Mouse (Mus musculus) forebrain, embryonic 14.5 days (tissue): ENCODE data around the gene Clec4d. TPM values are rescaled to one million over a fixed set of nuclear protein-coding genes. Genes with fewer than 3 reads are reported as not detected.
"Not testable (repeated sequence)": the region's sequence is repeated elsewhere in the genome, so short reads cannot be mapped to it uniquely, and the experiment has no call there.

ENCODE experiments used
- ATAC-seq: fragments of 200-750 bp; cut with Nextera tagmentation; 2 replicates; pipeline ENCODE4 v1.8.0; 2017; ENCODE audit warnings: mild to moderate bottlenecking, moderate library complexity
- DNase-seq: peaks from one replicate; pipeline ENCODE4 v3.0.0-alpha.2; 2015; ENCODE audit warnings: low spot score
- H3K27ac ChIP-seq: fragments of 300-500 bp; sonication (generic); 2 replicates; pipeline ENCODE4 v1.5.1; 2014; ENCODE audit warnings: low read depth, mild to moderate bottlenecking, control low read depth, low read length, moderate library complexity
- H3K27me3 ChIP-seq: fragments of 300-500 bp; sonication (generic); replicated peaks from 2 replicates; pipeline ENCODE4 v1.6.1; 2014; ENCODE audit warnings: low read length, control low read depth, mixed read lengths; ENCODE audit not compliant: control insufficient read depth, insufficient read depth
- H3K36me3 ChIP-seq: fragments of 300-500 bp; sonication (generic); 2 replicates; pipeline ENCODE4 v1.6.1; 2014; ENCODE audit warnings: low read length, control low read depth; ENCODE audit not compliant: control insufficient read depth, insufficient read depth
- H3K4me1 ChIP-seq: fragments of 300-500 bp; sonication (generic); 2 replicates; pipeline ENCODE4 v1.6.1; 2014; ENCODE audit warnings: antibody characterized with exemption, low read length, control low read depth; ENCODE audit not compliant: control insufficient read depth, insufficient read depth
- H3K4me2 ChIP-seq: fragments of 300-500 bp; sonication (generic); 2 replicates; pipeline ENCODE4 v1.6.1; 2014; ENCODE audit warnings: mild to moderate bottlenecking, control low read depth, low read length
- H3K4me3 ChIP-seq: fragments of 300-500 bp; sonication (generic); 2 replicates; pipeline ENCODE4 v1.5.1; 2014; ENCODE audit warnings: low read depth, low read length, control low read depth
- H3K9ac ChIP-seq: fragments of 300-500 bp; sonication (generic); 2 replicates; pipeline ENCODE4 v1.6.1; 2014; ENCODE audit warnings: mild to moderate bottlenecking, low read length, control low read depth, moderate library complexity
- H3K9me3 ChIP-seq: fragments of 300-500 bp; sonication (generic); replicated peaks from 2 replicates; pipeline ENCODE4 v1.6.1; 2016; ENCODE audit warnings: low read length, control low read depth, mixed read lengths; ENCODE audit not compliant: control insufficient read depth
- WGBS: fragments of 180-500 bp; shearing (Covaris S2); extraction: QIAGEN DNeasy Blood & Tissue Kit; methylation state at CpG from one replicate; pipeline ENCODE4 v1.1.7; 2014; 5-methylcytosine and 5-hydroxymethylcytosine counted together
- polyA plus RNA-seq: library from polyadenylated mRNA; unstranded; fragments of >200 nt; fragmentation: Nextera tagmentation; extraction: Ambion mirVana; gene quantifications from 2 replicates; pipeline ENCODE4 v1.2.1, GENCODE M21; 2014

Clec4d gene
- not detected in 2 replicates for polyA plus RNA-seq

DNA sequence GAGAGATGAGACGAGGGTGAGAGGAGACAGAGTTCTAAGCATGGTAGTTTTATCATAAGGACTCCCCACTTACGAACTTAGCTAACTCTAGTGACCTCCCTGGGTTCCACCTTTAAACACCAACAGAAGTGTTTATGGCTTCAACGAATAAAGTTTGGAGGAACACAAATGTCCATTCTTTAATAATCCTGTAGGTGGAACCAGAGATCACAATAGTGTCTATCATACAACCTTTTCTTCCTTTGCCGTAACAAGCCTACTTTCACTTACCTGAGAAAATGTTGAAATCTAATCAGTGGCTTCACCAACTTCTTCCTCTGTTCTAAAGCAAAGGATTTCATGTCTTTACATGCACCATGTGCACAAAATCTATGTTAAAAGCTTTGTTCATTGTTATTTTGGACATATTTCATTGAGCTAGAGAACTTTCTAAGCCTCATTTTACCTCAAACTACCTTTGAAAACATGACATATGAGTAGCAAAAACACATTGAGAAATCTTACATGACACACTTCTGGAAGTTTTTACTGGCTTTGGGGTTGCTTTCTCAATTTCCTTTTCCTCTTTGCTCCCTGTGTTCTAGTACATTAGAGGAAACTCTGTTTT lies at the start of gene Clec4d:
Gene Clec4d, plus strand, starts transcription at position 557 of the 607 bp plus-strand sequence.
- H3K9ac ChIP-seq: no peak within 1 kb of the TSS
- 74% methylated on average over 4 of the region's 4 CpGs for WGBS
- H3K4me2 ChIP-seq: no peak within 1 kb of the TSS
- no peaks in the 10 kb centered on the region for H3K36me3 ChIP-seq
- H3K9me3 ChIP-seq: no peaks in the 10 kb centered on the region
- no peaks in the 10 kb centered on the region for H3K4me1 ChIP-seq
- no peak within 1 kb of the TSS for H3K27ac ChIP-seq
- no peak for DNase-seq
- no peak within 1 kb of the TSS for H3K4me3 ChIP-seq
- H3K27me3 ChIP-seq: no peaks in the 10 kb centered on the region
- ATAC-seq: no peak

DNA sequence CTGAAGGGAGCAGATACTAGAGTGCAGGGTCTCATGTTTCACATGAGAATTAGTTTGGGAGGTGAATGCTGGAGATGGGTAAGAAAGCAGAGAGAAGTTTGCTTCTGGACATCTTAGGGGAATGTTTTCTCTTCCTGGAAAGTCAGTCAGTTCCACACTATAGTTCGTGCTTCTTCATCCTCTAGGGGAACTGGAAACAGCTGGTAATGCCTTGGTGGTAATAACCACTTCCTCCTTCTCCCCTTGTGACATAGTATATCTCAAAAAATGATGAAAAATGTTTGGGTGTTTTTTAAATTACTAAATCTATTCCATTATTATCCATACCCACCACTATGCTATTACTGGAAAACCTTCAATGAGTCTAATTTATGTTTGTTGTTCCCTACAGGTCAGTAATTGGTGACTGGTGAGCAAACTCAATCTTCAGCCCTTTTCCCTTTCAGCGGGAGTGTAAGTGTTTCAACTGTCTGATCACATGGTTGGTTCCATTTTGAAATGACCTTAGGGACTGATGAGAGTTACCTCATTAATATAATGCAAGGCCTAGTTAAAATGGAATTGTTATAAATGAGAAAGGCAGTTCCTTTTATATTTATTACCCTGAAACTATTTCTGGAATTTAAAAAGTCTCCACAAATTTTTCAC lies 34.3 kb upstream of the Clec4d start:
- ATAC-seq: no peak
- H3K4me1 ChIP-seq: no peaks in the 10 kb centered on the region
- H3K4me3 ChIP-seq: no peak overlapping the region
- no peak overlapping the region for H3K27ac ChIP-seq
- no peak overlapping the region for H3K9ac ChIP-seq
- no peaks in the 10 kb centered on the region for H3K36me3 ChIP-seq
- H3K4me2 ChIP-seq: no peak overlapping the region
- H3K9me3 ChIP-seq: no peaks in the 10 kb centered on the region
- H3K27me3 ChIP-seq: no peaks in the 10 kb centered on the region
- WGBS: 75% methylated on average over 2 of the region's 2 CpGs
- no peak for DNase-seq

DNA sequence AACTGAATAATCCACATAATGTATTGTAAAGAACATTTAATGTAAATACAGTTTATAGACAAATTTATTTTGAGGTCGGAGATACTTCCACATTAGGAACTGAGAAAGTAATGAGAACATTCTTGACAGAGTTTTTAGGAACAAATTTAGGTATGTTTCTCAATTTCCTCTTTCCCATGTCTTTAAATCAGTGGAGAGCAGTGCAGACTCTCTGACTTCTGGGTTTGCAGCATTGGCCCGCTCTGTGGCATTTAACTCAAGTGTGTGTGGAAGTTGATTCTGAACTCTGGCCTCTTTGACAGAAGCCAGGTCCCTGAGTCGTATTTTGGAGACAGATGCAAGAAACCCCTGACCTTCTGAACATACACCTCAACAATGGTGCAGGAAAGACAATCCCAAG lies 32.3 kb upstream of the Clec4d start, which contains the start of gene Clec4n:
Gene Clec4n, plus strand, starts transcription at position 200 of the 400 bp plus-strand sequence.
- Histone ChIP-seq H3K4me1 (no peaks in the 10 kb centered on the region), H3K27me3 (no peaks in the 10 kb centered on the region), H3K9ac (no peak within 1 kb of the TSS), H3K4me2 (no peak within 1 kb of the TSS), H3K36me3 (no peaks in the 10 kb centered on the region), H3K4me3 (no peak within 1 kb of the TSS), H3K9me3 (0 out of 2 replicates have a peak, but pooled peaks cover 3% of the 10 kb centered on the region), H3K27ac (no peak within 1 kb of the TSS)
- 76% methylated on average over 3 of the region's 3 CpGs for whole genome bisulfite sequencing
- DNase-seq (no peak), ATAC-seq (no peak)

DNA sequence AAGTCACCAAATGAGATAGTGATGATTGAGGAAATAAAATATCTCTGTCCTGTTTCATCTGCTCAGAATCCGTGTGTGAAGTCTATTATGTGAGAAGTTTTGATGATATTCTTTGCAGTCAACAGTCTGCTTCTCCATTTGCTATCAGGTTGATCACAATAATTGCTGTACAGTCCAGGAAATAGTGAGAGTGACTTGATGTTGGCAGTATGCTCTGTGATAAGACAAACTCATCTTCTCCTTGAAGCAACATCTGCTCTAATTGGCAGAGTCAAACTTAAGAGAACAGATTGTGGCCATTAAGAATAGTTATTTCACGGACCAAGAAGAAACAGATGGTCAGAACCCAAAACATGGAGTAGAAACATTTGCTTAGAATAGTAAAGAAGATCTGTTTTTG lies 30.8 kb upstream of the Clec4d start:
- Histone ChIP-seq H3K4me1 (no peaks in the 10 kb centered on the region), H3K4me2 (no peak overlapping the region), H3K9ac (no peak overlapping the region), H3K27me3 (no peaks in the 10 kb centered on the region), H3K9me3 (0 out of 2 replicates have a peak, but pooled peaks cover 3% of the 10 kb centered on the region), H3K36me3 (no peaks in the 10 kb centered on the region), H3K4me3 (no peak overlapping the region), H3K27ac (no peak overlapping the region)
- no peak for DNase-seq
- ATAC-seq: no peak
- WGBS: 67% methylated on average over 2 of the region's 2 CpGs

DNA sequence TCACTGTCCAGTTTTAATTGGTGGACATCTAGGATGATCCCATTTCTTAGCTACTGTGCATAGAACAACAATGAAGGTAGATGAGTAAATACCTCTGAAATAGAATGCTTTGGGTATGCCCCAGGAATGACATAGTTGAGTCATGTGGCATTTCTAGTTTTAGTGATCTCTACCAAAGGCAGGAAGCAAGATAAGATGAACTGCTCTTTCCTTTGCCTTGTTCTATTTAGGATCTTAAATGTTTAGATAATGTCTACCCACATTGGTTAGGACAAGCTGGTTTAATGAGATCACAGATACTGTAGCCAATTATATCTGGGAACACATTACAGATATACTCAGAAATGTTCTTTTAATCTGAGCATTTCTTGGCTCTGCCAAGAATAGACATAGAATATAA lies 24.3 kb upstream of the Clec4d start:
- H3K4me2 ChIP-seq: no peak overlapping the region

DNA sequence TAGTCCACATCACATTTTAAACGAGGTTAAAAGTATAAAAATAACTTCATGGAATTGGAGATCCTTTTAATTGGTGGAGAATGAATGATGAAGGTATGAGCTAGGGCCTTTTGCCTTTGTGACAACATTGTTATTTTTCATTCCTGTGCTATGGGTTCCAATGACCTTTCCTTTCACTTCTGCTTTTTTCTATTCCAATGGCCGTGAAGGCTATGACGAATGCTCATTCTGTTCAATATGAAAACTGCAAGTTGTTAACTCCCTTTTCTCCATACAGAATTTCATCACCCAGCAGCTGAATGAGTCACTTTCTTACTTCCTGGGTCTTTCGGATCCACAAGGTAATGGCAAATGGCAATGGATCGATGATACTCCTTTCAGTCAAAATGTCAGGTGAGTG lies 17.7 kb upstream of the Clec4d start:
- Histone ChIP-seq H3K27ac (no peak overlapping the region), H3K4me3 (no peak overlapping the region), H3K36me3 (no peaks in the 10 kb centered on the region), H3K4me1 (no peaks in the 10 kb centered on the region), H3K27me3 (no peaks in the 10 kb centered on the region), H3K9me3 (no peaks in the 10 kb centered on the region), H3K9ac (no peak overlapping the region), H3K4me2 (no peak overlapping the region)
- no peak for ATAC-seq
- DNase-seq: no peak
- WGBS: 90% methylated on average over 5 of the region's 5 CpGs

More for the DNA sequence above, 24.3 kb upstream of the Clec4d start:
- Histone ChIP-seq H3K4me1 (no peaks in the 10 kb centered on the region), H3K9me3 (0 out of 2 replicates have a peak, but pooled peaks cover 3% of the 10 kb centered on the region), H3K9ac (no peak overlapping the region), H3K36me3 (no peaks in the 10 kb centered on the region), H3K27ac (no peak overlapping the region), H3K27me3 (no peaks in the 10 kb centered on the region), H3K4me3 (no peak overlapping the region)
- DNase-seq (no peak), ATAC-seq (no peak)

DNA sequence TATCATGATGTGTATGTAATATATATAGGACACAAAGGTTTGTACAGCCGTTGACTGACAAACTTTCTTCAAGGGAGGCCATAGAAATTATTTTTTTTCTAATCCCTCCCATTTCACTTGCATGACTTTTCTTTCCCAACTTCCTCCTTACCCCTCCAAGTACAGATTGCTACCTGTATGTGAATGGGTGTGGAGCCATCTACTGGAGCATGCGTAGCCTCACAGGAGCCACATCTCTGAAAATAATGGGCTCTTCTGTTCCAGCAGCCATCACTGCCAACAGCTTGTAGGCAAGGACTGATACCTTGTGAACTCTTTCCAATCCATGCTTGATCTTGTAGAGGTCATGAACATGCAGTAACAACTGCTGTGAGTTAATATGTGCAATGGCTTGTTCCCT lies 13.0 kb upstream of the Clec4d start:
- H3K27me3 ChIP-seq, ATAC-seq, H3K27ac ChIP-seq, H3K9ac ChIP-seq, H3K4me1 ChIP-seq, DNase-seq, H3K9me3 ChIP-seq, H3K36me3 ChIP-seq, H3K4me3 ChIP-seq, H3K4me2 ChIP-seq: not testable (repeated sequence)
- WGBS: 86% methylated on average over 2 of the region's 2 CpGs

DNA sequence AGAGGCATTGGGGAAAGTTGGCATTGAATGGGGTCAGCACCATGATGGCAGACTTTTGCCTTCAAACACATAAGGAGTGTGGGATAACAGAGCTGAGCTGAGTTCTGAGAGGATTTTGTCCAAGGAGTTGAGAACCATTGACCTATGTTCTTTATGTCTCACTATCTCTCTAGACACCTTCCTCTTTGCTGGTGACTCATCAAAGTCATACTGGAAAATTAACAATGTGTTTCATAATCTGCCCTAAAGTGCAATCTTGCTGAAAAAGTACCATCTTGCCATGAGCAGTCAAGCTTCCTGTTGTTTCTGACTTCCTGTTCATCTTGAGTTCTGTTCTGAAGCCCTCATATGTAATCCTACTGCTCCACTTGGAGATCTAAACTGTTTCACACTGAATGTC lies 9.2 kb upstream of the Clec4d start:
- DNase-seq: no peak
- Histone ChIP-seq H3K9me3 (no peaks in the 10 kb centered on the region; the same call in 1 of the 2 replicates), H3K27me3 (no peaks in the 10 kb centered on the region), H3K4me2 (no peak overlapping the region), H3K27ac (no peak overlapping the region), H3K9ac (no peak overlapping the region), H3K36me3 (no peaks in the 10 kb centered on the region), H3K4me1 (no peaks in the 10 kb centered on the region), H3K4me3 (no peak overlapping the region)
- no peak for ATAC-seq

DNA sequence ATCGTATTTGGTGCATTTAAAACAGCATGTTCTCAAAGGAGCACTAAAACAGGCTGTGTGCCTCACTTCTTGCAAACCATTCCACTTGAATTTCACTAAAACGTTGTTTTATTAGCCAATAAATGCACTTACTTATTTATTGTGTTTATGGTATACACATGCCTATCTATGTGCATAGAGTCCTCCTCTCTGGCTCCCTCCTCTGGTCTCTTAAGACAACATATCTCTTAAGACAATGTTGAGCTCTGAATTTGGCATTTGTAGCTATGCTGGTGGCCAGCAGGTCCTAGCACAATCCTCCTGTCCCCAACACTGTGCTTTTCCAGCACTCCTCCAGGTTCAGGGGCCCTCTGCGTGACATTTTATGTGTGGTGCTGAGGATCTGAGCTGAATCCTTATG lies 3.0 kb upstream of the Clec4d start:
- no peak overlapping the region for H3K27ac ChIP-seq
- H3K36me3 ChIP-seq: no peaks in the 10 kb centered on the region
- H3K9me3 ChIP-seq: no peaks in the 10 kb centered on the region
- H3K4me3 ChIP-seq: no peak overlapping the region
- 78% methylated on average over 3 of the region's 3 CpGs for WGBS
- no peaks in the 10 kb centered on the region for H3K4me1 ChIP-seq
- H3K27me3 ChIP-seq: no peaks in the 10 kb centered on the region
- DNase-seq (no peak), ATAC-seq (no peak)
- H3K9ac ChIP-seq: no peak overlapping the region
- H3K4me2 ChIP-seq: no peak overlapping the region
